Mouse (Mus musculus) cerebellum, postnatal 36 days (tissue): Measurements from ENCODE around the gene Arhgap5.
A peak's percentile ranks its signal among the peaks of the same experiment; 100 is the strongest.
"Not testable (repeated sequence)": the region's sequence is repeated elsewhere in the genome, so short reads cannot be mapped to it uniquely, and the experiment has no call there.

Source experiments
- DNase-seq, 2 experiments: peaks; one replicate each; pipeline ENCODE4 v3.0.0; 2021 to 2022; ENCODE audit warnings: mixed read lengths in 2 of 2

The Arhgap5 gene

GRCm38 (mm10) chr12:52541294-52541693 is 37.5 kb downstream of the Arhgap5 start:
- DNase-seq, result no peak

GRCm38 (mm10) chr12:52544532-52544931 is 40.8 kb downstream of the Arhgap5 start:
- no peak for DNase-seq

DNA sequence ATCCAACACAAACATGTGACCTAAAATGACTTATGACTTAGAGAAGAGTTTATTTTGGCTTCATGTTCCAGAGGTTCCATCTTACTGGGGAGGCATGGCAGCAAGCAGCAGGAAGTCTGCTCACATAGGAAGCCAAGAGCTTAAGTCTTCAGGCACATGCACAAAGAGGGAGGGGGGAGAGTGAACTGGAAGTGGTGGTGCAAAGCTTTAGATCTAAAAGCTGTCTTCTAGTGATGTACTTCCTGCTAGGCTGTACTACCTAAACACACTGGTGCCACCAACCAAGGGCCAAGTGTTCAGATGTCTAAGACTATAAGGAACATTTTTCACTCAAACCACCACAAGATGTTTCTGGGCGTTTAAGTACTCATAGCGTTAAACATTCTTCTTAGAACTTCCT is 48.3 kb downstream of the Arhgap5 start:
- no peak for DNase-seq

- no peak for DNase-seq
Measured at GRCm38 (mm10) chr12:52555188-52555876, 51.6 kb downstream of the Arhgap5 start.

- DNase-seq, result no peak
Measured at GRCm38 (mm10) chr12:52565654-52566053, 61.9 kb downstream of the Arhgap5 start.

GRCm38 (mm10) chr12:52573371-52573770 is 69.6 kb downstream of the Arhgap5 start:
- no peak for DNase-seq

- DNase-seq, result not testable (repeated sequence)
Measured at GRCm38 (mm10) chr12:52586466-52586865, 82.7 kb downstream of the Arhgap5 start.

DNA sequence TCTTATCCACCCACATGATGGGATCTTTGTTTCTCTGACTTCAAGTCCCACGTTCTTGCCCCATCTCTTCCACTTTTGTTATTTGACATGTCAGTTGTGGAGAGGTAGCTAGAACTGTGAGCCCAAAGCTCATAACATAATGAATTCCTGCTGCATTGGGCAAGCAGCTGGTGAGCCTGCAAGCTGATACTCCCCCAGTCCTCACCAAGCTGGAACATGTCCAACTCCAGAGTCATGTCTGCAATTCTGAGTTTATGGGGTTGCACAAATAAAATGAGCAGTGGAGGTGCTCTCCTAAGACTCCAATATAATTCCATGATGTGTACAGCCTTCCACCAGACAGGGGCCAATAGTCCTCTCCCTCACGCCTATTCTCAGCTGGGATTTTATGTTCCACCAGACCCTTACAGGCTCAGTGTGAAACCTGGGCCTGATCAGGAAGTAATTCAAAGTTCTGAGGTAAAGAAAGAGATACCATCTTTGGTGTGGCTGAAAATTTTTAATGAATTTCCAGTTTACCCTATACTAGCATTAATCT is 83.8 kb downstream of the Arhgap5 start:
- DNase-seq, result no peak

DNA sequence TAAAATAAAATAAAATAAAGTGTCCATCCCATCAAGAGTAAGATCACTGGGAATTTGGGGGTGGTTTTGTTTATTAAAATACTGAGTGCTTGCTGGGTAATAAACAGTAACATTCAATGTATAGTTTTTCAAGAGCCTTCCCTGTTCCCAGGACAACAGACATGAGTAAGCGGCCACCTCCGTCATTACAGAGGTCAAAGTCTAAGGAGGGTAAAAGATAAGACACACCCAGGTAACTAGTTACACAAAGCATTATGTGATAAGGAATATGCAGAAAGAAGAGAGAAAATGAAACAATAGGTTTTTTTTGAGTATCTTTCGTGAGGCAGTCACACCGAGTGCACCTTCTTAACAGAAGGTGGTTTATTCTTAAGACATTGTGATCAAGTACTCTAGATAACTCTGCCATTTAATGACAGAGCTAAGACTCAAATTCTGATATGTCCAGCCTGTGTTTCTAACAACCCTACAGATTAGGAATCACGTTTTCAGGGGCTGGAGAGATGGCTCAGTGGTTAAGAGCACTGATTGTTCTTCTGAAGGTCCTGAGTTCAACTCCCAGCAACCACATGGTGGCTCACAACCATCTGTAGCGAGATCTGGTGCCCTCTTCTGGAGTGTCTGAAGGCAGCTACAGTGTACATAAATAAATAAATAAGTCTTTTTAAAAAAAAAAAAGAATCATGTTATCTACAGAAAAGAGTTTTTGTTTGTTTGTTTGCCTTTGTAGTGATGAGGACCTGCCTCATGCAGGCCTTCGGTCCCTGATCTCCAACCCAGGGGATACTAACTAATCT is 91.8 kb downstream of the Arhgap5 start:
- no peak for DNase-seq

DNA sequence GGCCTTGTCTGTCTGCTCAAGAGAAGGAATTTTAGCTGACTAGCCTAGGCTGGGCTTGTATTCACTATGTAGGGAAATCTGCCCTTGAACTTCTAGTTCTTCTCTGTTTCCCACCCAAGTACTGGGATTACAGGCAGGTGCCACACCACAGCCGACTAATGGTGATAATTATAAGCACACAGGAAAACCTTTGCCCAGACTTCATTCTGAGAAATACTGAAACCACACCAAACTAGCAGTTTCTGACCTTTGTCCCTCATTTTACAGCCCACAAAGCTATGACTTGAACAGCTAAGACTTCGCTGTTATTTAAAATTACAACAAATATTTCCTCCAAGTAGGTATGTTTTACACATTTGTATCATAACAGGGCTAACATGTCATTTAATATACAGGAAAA is 98.7 kb downstream of the Arhgap5 start:
- DNase-seq, result peak in 1 of 2 experiments; percentile 20

DNA sequence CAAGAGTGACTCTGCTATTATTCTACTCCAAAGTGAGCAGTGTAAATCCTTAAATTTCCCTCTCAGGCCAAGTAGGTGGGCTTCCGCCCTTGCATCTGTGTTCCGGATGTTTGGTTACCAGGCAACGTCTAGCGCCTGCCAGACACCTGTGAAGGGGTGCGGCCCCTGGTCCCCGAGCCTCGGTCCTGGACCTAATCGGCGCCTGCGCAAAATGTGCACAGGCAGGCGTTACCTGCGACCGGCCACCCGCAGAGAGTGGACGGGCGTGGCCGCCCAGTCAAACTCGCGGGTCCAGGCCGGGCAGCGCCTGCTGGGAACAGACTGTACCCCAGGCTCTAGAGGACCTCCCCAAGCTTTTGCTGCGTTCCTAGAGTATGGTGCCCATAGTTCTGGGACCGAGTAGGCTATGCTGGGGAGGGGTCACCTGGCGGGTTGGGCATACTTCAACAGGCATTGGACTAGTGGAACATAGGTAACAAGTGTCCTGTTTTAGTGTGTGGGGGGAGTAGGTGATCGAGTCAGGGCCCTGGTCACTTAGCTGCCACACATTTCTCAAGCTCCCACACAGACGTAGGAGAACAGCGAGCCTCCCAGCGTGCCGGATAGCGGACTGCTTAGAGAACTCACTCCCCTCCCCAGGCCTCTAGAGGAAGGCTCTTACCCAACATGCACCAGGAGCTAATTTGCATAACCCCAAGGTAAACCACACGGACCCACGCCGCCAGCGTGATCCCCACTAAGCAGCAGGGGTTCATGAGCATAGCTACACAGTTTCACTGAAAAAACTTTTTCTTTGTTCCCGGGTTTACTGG is 99.3 kb downstream of the Arhgap5 start:
- DNase-seq, result peak; percentile 84 to 89

GRCm38 (mm10) chr12:52603695-52604255 is 100.0 kb downstream of the Arhgap5 start:
- DNase-seq, result peak in 1 of 2 experiments; percentile 38

- DNase-seq, result peak; percentile 96 to 97
Measured at GRCm38 (mm10) chr12:52604256-52604991, 100.7 kb downstream of the Arhgap5 start.

DNA sequence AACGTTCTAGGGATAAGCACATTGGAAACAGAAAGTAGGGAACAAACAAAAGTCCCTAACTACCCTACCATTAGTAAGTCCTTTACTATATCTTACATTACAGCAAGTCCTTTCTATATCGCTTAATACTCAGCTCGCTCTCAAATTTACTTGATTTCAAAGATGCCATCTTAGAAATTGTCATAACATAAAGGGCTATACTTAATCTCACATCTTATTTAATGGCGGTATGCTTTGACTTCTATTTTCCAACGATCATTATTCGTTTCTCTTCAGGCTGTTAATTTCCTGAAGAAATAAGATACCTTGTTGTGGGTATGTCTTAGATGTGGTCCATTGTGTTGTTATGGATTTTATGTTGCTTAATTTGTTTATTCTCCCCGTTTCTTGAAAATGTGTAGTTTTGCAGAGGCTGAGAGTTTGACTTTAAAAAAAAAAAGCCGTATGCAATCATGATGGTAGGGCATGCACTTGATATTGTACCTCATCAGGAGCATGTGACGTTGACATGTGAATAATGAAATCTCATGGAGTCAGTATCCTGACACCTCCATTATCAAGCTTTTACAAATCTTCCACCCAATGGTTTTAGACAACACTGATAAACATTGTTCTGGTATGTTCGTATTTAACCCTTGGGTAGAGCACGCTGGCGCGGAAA is 101.3 kb downstream of the Arhgap5 start:
- DNase-seq, result no peak

- no peak for DNase-seq
Measured at GRCm38 (mm10) chr12:52607411-52607810, 103.6 kb downstream of the Arhgap5 start.

DNA sequence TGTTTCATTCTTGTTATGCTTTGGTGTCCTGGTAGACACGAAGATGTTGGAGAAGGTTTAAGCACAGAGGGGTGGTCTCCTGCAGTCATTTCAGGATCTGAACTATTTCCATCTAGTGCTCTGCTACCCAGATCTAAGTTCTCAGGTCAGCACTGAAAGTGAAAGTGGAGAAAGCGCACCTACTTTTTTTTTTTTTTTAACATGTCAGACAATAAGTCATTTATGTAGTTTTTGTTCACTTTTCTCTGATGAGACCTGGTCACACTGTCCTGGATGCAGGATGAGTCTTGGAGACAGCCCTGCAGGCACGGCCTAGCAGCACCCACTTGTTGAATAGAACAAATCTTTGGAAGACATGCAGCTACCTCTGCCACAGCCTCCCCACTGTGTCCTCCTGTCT is 111.9 kb downstream of the Arhgap5 start:
- DNase-seq, result no peak

DNA sequence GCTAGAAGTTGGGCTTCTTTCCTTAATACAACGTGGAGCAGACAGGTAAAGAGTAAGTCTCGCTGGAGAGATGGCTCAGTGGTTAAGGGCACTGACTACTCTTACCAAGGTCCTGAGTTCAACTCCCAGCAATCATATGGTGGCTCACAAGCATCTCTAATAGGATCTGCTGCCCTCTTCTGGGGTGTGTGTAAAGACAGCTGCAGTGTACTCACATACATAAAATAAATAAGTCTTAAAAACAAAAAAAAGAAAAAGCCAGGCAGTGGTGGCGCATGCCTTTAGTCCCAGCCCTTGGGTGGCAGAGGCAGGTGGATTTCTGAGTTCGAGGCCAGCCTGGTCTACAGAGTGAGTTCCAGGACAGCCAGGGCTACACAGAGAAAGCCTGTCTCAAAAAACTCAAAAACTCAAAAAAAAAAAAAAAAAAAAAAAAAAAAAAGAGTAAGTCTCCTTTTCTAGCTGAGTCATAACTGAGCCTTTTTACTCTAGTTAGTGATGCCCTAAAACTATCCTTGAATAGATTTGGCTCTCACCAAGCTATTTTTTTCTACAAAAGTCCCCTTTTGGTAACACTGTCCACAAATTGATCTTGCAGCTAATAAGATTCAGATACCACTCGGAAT is 114.8 kb downstream of the Arhgap5 start:
- no peak for DNase-seq

- DNase-seq, result no peak
Measured at GRCm38 (mm10) chr12:52619644-52620043, 115.9 kb downstream of the Arhgap5 start.
